Comparison of ENCODE assay signal across 7 mouse cellular contexts in the genomic region with DNA sequence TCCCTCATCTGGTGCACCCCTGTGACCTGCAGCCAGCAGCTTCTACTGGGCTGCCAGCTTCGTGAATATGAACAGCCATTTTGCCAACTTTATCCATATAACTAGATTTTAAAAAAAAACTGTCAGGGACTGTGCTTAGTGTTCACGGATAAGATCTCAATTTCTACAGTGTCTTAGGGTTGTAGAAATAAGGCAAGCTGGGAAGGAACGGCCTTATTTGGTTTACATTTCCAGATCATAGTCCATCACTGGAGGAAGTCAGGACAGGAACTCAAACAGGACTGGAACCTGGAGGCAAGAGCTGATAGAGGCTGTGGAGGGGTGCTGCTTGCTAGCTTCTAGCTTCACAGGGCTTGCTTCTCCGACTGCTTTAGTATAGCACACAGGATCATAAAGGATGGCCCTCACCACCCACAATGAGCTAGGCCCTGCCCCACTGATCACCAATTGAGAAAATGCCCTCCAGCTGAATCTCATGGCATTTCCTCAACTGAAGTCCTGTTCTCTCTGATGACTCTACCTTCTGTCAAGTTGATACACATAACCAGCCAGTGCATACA. TPM values are rescaled to one million over a fixed set of nuclear protein-coding genes. Genes with fewer than 3 reads are reported as not detected.
DNase-seq lines count a peak whose midpoint lies in the region; ATAC-seq and TF ChIP-seq lines count a peak whose summit lies in the region.

No protein-coding gene starts in this region.

- no peaks in the 10 kb centered on the region for H3K9me3 ChIP-seq in lung, embryonic 16.5 days (ENCODE audit: control insufficient read depth, low read length)
- no peaks in the 10 kb centered on the region for H3K9me3 ChIP-seq in intestine, embryonic 14.5 days (ENCODE audit: control insufficient read depth, low read length)
- no peaks in the 10 kb centered on the region for H3K9me3 ChIP-seq in neural tube, embryonic 15.5 days (replicated peaks)

- H3K36me3 ChIP-seq in lung, embryonic 16.5 days (ENCODE audit: control insufficient read depth, insufficient read depth, low read length): peaks cover 5% of the 10 kb centered on the region; the same call in 1 of the 2 replicates
- peaks cover 14% of the 10 kb centered on the region for H3K36me3 ChIP-seq in intestine, embryonic 14.5 days (ENCODE audit: control insufficient read depth, insufficient read depth, low read length)
- H3K36me3 ChIP-seq in neural tube, embryonic 15.5 days: no peaks in the 10 kb centered on the region; the same call in 1 of the 2 replicates

- no peak for TF ChIP-seq CTCF in cortical plate, adult 2 months (IDR thresholded peaks at IDR 0.05; ENCODE audit: extremely low read depth, insufficient read depth, low read length)

- peak overlapping the region; percentile 99 for H3K27ac ChIP-seq in lung, embryonic 16.5 days (ENCODE audit: low read length)
- peak overlapping the region; percentile 88 for H3K27ac ChIP-seq in cortical plate, adult 2 months (ENCODE audit: insufficient read depth, low read length)
- H3K27ac ChIP-seq in intestine, embryonic 14.5 days (ENCODE audit: low read depth): peak overlapping the region; percentile 99
- peak overlapping the region; percentile 99 for H3K27ac ChIP-seq in neural tube, embryonic 15.5 days (replicated peaks)

- WGBS in lung, embryonic 16.5 days: 17% methylated on average over 4 of the region's 4 CpGs
- WGBS in intestine, embryonic 14.5 days: 25% methylated on average over 4 of the region's 4 CpGs
- WGBS in neural tube, embryonic 15.5 days: 28% methylated on average over 4 of the region's 4 CpGs

- DNase-seq in lung, postnatal 10 days: no peak
- no peak for DNase-seq in intestine, embryonic 14.5 days (ENCODE audit: low spot score)
- no peak for DNase-seq in left cerebral cortex, adult 9 months (ENCODE audit: low spot score in 2 of 2)
- DNase-seq in gastrocnemius, postnatal 10 days: no peak

- H3K4me3 ChIP-seq in lung, embryonic 16.5 days (ENCODE audit: low read length): peak overlapping the region; percentile 97
- peak overlapping the region; percentile 84 for H3K4me3 ChIP-seq in cortical plate, adult 2 months (ENCODE audit: insufficient read depth, low read length)
- H3K4me3 ChIP-seq in intestine, embryonic 14.5 days (ENCODE audit: low read depth, low read length): peak overlapping the region; percentile 100
- peak overlapping the region; percentile 94 for H3K4me3 ChIP-seq in neural tube, embryonic 15.5 days (replicated peaks)

- H3K4me2 ChIP-seq in lung, embryonic 16.5 days (ENCODE audit: low read depth, low read length): peak overlapping the region; percentile 52
- peak overlapping the region; percentile 81 for H3K4me2 ChIP-seq in intestine, embryonic 14.5 days (ENCODE audit: low read length)
- peak overlapping the region; percentile 79 for H3K4me2 ChIP-seq in neural tube, embryonic 15.5 days

- ATAC-seq in lung, embryonic 16.5 days (ENCODE audit: low read depth): no peak
- no peak for ATAC-seq in intestine, embryonic 14.5 days (replicated peaks; ENCODE audit: low FRiP score, low TSS enrichment, low read depth)
- no peak for ATAC-seq in neural tube, embryonic 15.5 days (ENCODE audit: low FRiP score)

- H3K27me3 ChIP-seq in lung, embryonic 16.5 days (ENCODE audit: control insufficient read depth, insufficient read depth, low read depth, low read length): no peaks in the 10 kb centered on the region
- no peaks in the 10 kb centered on the region for H3K27me3 ChIP-seq in intestine, embryonic 14.5 days (replicated peaks; ENCODE audit: control insufficient read depth, insufficient read depth, low read length)
- no peaks in the 10 kb centered on the region for H3K27me3 ChIP-seq in neural tube, embryonic 15.5 days (replicated peaks)

- TF ChIP-seq POLR2A in cortical plate, adult 2 months (IDR thresholded peaks at IDR 0.05; ENCODE audit: extremely low read depth, insufficient read depth, low read length): no peak

- H3K4me1 ChIP-seq in lung, embryonic 16.5 days (replicated peaks; ENCODE audit: control insufficient read depth, insufficient read depth, low read length): peaks cover 13% of the 10 kb centered on the region
- 0 out of 2 replicates have a peak, but pooled peaks cover 2% of the 10 kb centered on the region for H3K4me1 ChIP-seq in cortical plate, adult 2 months (ENCODE audit: control insufficient read depth, insufficient read depth, low read length)
- H3K4me1 ChIP-seq in intestine, embryonic 14.5 days (replicated peaks; ENCODE audit: control insufficient read depth, insufficient read depth, low read length): peaks cover 20% of the 10 kb centered on the region
- peaks cover 28% of the 10 kb centered on the region for H3K4me1 ChIP-seq in neural tube, embryonic 15.5 days

- H3K9ac ChIP-seq in lung, embryonic 16.5 days (ENCODE audit: low read length): peak overlapping the region; percentile 99
- H3K9ac ChIP-seq in intestine, embryonic 14.5 days (ENCODE audit: low read length): peak overlapping the region; percentile 99
- H3K9ac ChIP-seq in neural tube, embryonic 15.5 days (replicated peaks): peak overlapping the region; percentile 98

RNA-seq across cellular contexts. Expression of gene Hnrnpa0, which starts 1.4 kb away (rescaled TPM):
- polyA plus RNA-seq in lung, embryonic 16.5 days (2015; fragmentation: Nextera tagmentation; extraction: Ambion mirVana): 28.8 and 32.9 TPM in 2 replicates
- 78.4 TPM in 2 replicates for polyA plus RNA-seq in cortical plate, adult 2 months (2012; rRNA removed)
- 42.5 and 42.8 TPM in 2 replicates for polyA plus RNA-seq in intestine, embryonic 14.5 days (2014; fragmentation: Nextera tagmentation; extraction: Ambion mirVana)
- 32.5 and 41.2 TPM in 2 replicates for polyA plus RNA-seq in neural tube, embryonic 15.5 days (2015; fragmentation: Nextera tagmentation; extraction: Ambion mirVana)
- total RNA-seq in gastrocnemius, postnatal 10 days (2021): 10 to 100 TPM; 90.3 to 91.7 TPM

RNA-seq across cellular contexts. Expression of gene Klhl3, which starts 16.4 kb away (rescaled TPM):
- polyA plus RNA-seq in lung, embryonic 16.5 days (2015; fragmentation: Nextera tagmentation; extraction: Ambion mirVana): 4.4 and 4.6 TPM in 2 replicates
- polyA plus RNA-seq in cortical plate, adult 2 months (2012; rRNA removed): 24.8 and 28.1 TPM in 2 replicates
- 3.0 and 3.3 TPM in 2 replicates for polyA plus RNA-seq in intestine, embryonic 14.5 days (2014; fragmentation: Nextera tagmentation; extraction: Ambion mirVana)
- 14.9 and 16.5 TPM in 2 replicates for polyA plus RNA-seq in neural tube, embryonic 15.5 days (2015; fragmentation: Nextera tagmentation; extraction: Ambion mirVana)
- total RNA-seq in gastrocnemius, postnatal 10 days (2021): 1 to 10 TPM; 1.4 TPM

RNA-seq across cellular contexts. Expression of gene Idnk, which starts 27.7 kb away (rescaled TPM):
- polyA plus RNA-seq in lung, embryonic 16.5 days (2015; fragmentation: Nextera tagmentation; extraction: Ambion mirVana): 37.2 and 41.8 TPM in 2 replicates
- 24.1 and 24.2 TPM in 2 replicates for polyA plus RNA-seq in cortical plate, adult 2 months (2012; rRNA removed)
- polyA plus RNA-seq in intestine, embryonic 14.5 days (2014; fragmentation: Nextera tagmentation; extraction: Ambion mirVana): 35.7 and 39.0 TPM in 2 replicates
- 64.6 TPM in 2 replicates for polyA plus RNA-seq in neural tube, embryonic 15.5 days (2015; fragmentation: Nextera tagmentation; extraction: Ambion mirVana)
- 1 to 10 TPM; 9.6 to 9.7 TPM for total RNA-seq in gastrocnemius, postnatal 10 days (2021)
